Mouse (Mus musculus): Measurements from ENCODE around the gene Smndc1. TPM values are rescaled to one million over a fixed set of nuclear protein-coding genes. Genes with fewer than 3 reads are reported as not detected.
A peak's percentile ranks its signal among the peaks of the same experiment; 100 is the strongest.

Smndc1 gene
- polyA plus RNA-seq, 1 experiment from 2014 or later: 42.3 TPM

- ATAC-seq (ENCODE audit: low read depth): no peak
- no peaks in the 10 kb centered on the region for H3K9me3 ChIP-seq (ENCODE audit: control insufficient read depth, low read length)
- no peak overlapping the region for H3K27ac ChIP-seq (ENCODE audit: low read length)
- H3K4me2 ChIP-seq (ENCODE audit: low read depth, low read length): no peak overlapping the region
- H3K4me3 ChIP-seq (ENCODE audit: low read length): no peak overlapping the region
- H3K27me3 ChIP-seq (ENCODE audit: control insufficient read depth, insufficient read depth, low read depth, low read length): no peaks in the 10 kb centered on the region
- no peak overlapping the region for H3K9ac ChIP-seq (ENCODE audit: low read length)
- whole genome bisulfite sequencing: 86% methylated on average over 6 of the region's 6 CpGs
- H3K4me1 ChIP-seq (replicated peaks; ENCODE audit: control insufficient read depth, insufficient read depth, low read length): peaks cover under 1% of the 10 kb centered on the region; the same call in 1 of the 2 replicates
- H3K36me3 ChIP-seq (ENCODE audit: control insufficient read depth, insufficient read depth, low read length): peaks cover 32% of the 10 kb centered on the region
These were observed 15.1 kb downstream of the Smndc1 start for GRCm38 (mm10) chr19:53375299-53375698.

DNA sequence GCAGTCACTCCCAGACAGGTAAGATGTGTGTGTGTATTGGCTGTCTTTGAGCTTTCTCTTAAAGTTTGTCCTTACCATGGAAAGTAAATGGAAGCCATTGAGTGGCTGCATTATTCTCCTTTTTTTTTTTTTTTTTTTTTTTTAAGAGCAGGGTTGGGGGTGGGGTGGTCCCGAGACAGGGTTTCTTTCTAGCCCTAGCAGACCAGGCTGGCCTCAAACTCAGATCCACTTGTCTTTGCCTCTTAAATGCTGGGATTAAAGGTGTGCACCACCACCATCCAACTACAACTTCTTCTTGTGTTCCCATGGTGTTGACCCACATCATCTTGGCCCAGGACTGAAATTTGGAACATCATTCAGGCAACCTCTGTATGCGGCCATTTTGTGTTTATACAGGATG lies 16.8 kb downstream of the Smndc1 start:
- Histone ChIP-seq H3K4me2 (ENCODE audit: low read depth, low read length) (no peak overlapping the region), H3K4me3 (ENCODE audit: low read length) (no peak overlapping the region), H3K9me3 (ENCODE audit: control insufficient read depth, low read length) (no peaks in the 10 kb centered on the region), H3K9ac (ENCODE audit: low read length) (no peak overlapping the region), H3K27me3 (ENCODE audit: control insufficient read depth, insufficient read depth, low read depth, low read length) (no peaks in the 10 kb centered on the region), H3K36me3 (ENCODE audit: control insufficient read depth, insufficient read depth, low read length) (peaks cover 25% of the 10 kb centered on the region), H3K4me1 (replicated peaks; ENCODE audit: control insufficient read depth, insufficient read depth, low read length) (peaks cover 9% of the 10 kb centered on the region; the same call in 1 of the 2 replicates), H3K27ac (ENCODE audit: low read length) (no peak overlapping the region)
- WGBS: 77% methylated on average over 2 of the region's 2 CpGs
- ATAC-seq (ENCODE audit: low read depth): no peak

- WGBS: 73% methylated on average over 13 of the region's 13 CpGs
- H3K36me3 ChIP-seq (ENCODE audit: control insufficient read depth, insufficient read depth, low read length): peaks cover 19% of the 10 kb centered on the region
- H3K4me2 ChIP-seq (ENCODE audit: low read depth, low read length): no peak within 1 kb of the TSS
- H3K9me3 ChIP-seq (ENCODE audit: control insufficient read depth, low read length): no peaks in the 10 kb centered on the region
- no peaks in the 10 kb centered on the region for H3K27me3 ChIP-seq (ENCODE audit: control insufficient read depth, insufficient read depth, low read depth, low read length)
- peaks cover 9% of the 10 kb centered on the region; the same call in 1 of the 2 replicates for H3K4me1 ChIP-seq (replicated peaks; ENCODE audit: control insufficient read depth, insufficient read depth, low read length)
- H3K4me3 ChIP-seq (ENCODE audit: low read length): no peak within 1 kb of the TSS
- no peak for ATAC-seq (ENCODE audit: low read depth)
- no peak within 1 kb of the TSS for H3K27ac ChIP-seq (ENCODE audit: low read length)
- H3K9ac ChIP-seq (ENCODE audit: low read length): no peak within 1 kb of the TSS
These were observed 18.7 kb downstream of the Smndc1 start, which contains the start of gene Gm10197 for GRCm38 (mm10) chr19:53371666-53372065. TSS of gene Gm10197 (minus strand) at chr19:53371766.

DNA sequence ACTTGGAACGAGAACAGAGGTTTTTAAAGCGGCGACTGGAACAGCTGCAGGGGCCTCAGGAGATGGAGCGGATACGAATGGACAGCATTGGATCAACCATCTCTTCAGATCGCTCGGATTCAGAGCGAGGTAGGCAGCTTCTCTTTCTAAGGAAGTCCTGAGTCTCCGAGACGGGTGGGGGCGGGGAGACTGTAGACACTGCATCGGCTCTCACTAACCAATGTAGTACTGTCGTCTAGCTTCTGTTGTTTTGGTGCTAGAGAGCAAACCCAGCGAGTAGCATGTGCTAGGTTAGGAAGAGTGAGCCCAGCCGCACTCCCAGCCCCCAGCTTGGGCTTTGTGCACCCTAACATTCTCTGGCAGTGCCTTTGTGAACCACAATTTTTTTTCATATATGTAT lies 20.1 kb downstream of the Smndc1 start:
- no peaks in the 10 kb centered on the region for H3K9me3 ChIP-seq (ENCODE audit: control insufficient read depth, low read length)
- H3K4me1 ChIP-seq (replicated peaks; ENCODE audit: control insufficient read depth, insufficient read depth, low read length): peaks cover 19% of the 10 kb centered on the region
- no peak overlapping the region; the same call in 1 of the 2 replicates for H3K27ac ChIP-seq (ENCODE audit: low read length)
- no peak overlapping the region for H3K9ac ChIP-seq (ENCODE audit: low read length)
- 69% methylated on average over 15 of the region's 15 CpGs for WGBS
- H3K4me2 ChIP-seq (ENCODE audit: low read depth, low read length): no peak overlapping the region
- H3K36me3 ChIP-seq (ENCODE audit: control insufficient read depth, insufficient read depth, low read length): peaks cover 12% of the 10 kb centered on the region
- H3K27me3 ChIP-seq (ENCODE audit: control insufficient read depth, insufficient read depth, low read depth, low read length): no peaks in the 10 kb centered on the region
- no peak overlapping the region for H3K4me3 ChIP-seq (ENCODE audit: low read length)
- peak; percentile 42; the same call in 1 of the 2 replicates for ATAC-seq (ENCODE audit: low read depth)

DNA sequence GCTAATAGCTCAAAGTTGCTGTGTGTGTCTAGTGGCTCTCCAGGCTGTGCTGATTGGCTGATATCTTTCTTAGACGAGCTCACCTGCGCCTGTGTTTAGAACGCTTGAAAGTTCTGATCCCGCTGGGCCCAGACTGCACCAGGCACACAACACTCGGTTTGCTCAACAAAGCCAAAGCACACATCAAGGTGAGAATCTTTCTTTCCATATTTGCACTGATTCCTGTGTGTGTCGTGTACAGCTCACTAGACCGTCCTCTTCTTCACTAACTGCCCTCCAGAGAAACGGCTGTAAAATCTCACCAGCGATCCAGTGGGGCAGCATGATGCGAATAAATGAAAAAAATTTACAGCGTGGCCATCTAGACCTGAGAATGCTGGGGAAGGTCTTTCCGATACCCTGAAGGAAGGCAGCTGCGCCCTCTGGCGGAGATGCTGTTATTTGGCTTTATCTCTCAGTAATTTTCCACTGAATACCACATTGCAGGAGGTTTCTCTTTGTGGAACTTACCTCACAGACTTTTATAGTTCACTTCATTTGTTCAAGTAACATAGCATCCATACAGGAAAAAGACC lies 20.8 kb downstream of the Smndc1 start:
- 25% methylated on average over 14 of the region's 14 CpGs for WGBS
- no peaks in the 10 kb centered on the region for H3K9me3 ChIP-seq (ENCODE audit: control insufficient read depth, low read length)
- no peak overlapping the region for H3K27ac ChIP-seq (ENCODE audit: low read length)
- peak overlapping the region; percentile 30; the same call in 1 of the 2 replicates for H3K4me2 ChIP-seq (ENCODE audit: low read depth, low read length)
- H3K4me3 ChIP-seq (ENCODE audit: low read length): no peak overlapping the region
- no peak overlapping the region for H3K9ac ChIP-seq (ENCODE audit: low read length)
- peaks cover 7% of the 10 kb centered on the region for H3K36me3 ChIP-seq (ENCODE audit: control insufficient read depth, insufficient read depth, low read length)
- peak; percentile 31 for ATAC-seq (ENCODE audit: low read depth)
- no peaks in the 10 kb centered on the region for H3K27me3 ChIP-seq (ENCODE audit: control insufficient read depth, insufficient read depth, low read depth, low read length)
- peaks cover 23% of the 10 kb centered on the region for H3K4me1 ChIP-seq (replicated peaks; ENCODE audit: control insufficient read depth, insufficient read depth, low read length)

- no peaks in the 10 kb centered on the region for H3K9me3 ChIP-seq (ENCODE audit: control insufficient read depth, low read length)
- H3K27me3 ChIP-seq (ENCODE audit: control insufficient read depth, insufficient read depth, low read depth, low read length): no peaks in the 10 kb centered on the region
- no peaks in the 10 kb centered on the region for H3K36me3 ChIP-seq (ENCODE audit: control insufficient read depth, insufficient read depth, low read length)
- peaks cover 27% of the 10 kb centered on the region for H3K4me1 ChIP-seq (replicated peaks; ENCODE audit: control insufficient read depth, insufficient read depth, low read length)
- no peak for ATAC-seq (ENCODE audit: low read depth)
- no peak overlapping the region for H3K4me3 ChIP-seq (ENCODE audit: low read length)
- H3K27ac ChIP-seq (ENCODE audit: low read length): no peak overlapping the region
- no peak overlapping the region for H3K4me2 ChIP-seq (ENCODE audit: low read depth, low read length)
- 84% methylated on average over 7 of the region's 7 CpGs for WGBS
- no peak overlapping the region for H3K9ac ChIP-seq (ENCODE audit: low read length)
These were observed 23.5 kb downstream of the Smndc1 start for GRCm38 (mm10) chr19:53366881-53367280.

DNA sequence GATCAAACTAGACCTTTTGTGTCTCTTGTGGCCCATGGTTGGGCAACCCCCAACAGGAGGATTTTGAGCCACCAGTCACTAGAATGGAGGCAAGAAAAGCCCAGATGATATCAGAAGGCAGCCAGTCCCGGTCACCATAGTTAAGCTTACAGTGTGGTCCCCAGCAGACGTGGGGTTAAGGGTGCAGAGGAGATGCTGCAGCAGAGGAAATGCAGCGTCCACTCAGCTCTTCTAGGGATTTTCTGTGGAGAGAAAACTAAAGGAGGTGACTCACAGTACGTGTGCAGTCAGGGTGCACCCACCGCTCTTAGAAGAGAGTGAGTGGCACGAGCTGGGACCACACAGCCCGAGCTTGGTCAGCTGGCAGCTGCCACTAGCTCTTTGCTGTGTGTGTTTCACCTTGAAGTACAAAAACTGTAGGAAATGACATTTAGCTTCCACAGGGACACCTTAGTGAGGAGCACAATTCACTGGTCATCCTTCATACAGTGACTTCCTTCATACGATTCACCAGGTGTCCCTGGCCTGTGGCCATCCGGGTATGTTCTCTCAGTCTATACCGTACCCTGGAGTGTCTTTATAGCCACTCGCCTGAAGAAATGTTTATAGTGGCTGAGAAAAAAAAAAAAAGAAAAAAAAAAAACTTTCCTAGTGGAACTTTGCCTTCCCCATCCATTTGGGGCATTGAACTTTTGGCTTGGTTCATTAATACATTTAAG lies 24.2 kb downstream of the Smndc1 start:
- H3K36me3 ChIP-seq (ENCODE audit: control insufficient read depth, insufficient read depth, low read length): no peaks in the 10 kb centered on the region
- H3K4me1 ChIP-seq (replicated peaks; ENCODE audit: control insufficient read depth, insufficient read depth, low read length): peaks cover 27% of the 10 kb centered on the region
- no peak overlapping the region for H3K4me2 ChIP-seq (ENCODE audit: low read depth, low read length)
- 63% methylated on average over 11 of the region's 11 CpGs for WGBS
- peak overlapping the region; percentile 18; the same call in 1 of the 2 replicates for H3K9ac ChIP-seq (ENCODE audit: low read length)
- H3K27ac ChIP-seq (ENCODE audit: low read length): no peak overlapping the region
- no peak overlapping the region for H3K4me3 ChIP-seq (ENCODE audit: low read length)
- no peak for ATAC-seq (ENCODE audit: low read depth)
- H3K27me3 ChIP-seq (ENCODE audit: control insufficient read depth, insufficient read depth, low read depth, low read length): no peaks in the 10 kb centered on the region
- H3K9me3 ChIP-seq (ENCODE audit: control insufficient read depth, low read length): no peaks in the 10 kb centered on the region

DNA sequence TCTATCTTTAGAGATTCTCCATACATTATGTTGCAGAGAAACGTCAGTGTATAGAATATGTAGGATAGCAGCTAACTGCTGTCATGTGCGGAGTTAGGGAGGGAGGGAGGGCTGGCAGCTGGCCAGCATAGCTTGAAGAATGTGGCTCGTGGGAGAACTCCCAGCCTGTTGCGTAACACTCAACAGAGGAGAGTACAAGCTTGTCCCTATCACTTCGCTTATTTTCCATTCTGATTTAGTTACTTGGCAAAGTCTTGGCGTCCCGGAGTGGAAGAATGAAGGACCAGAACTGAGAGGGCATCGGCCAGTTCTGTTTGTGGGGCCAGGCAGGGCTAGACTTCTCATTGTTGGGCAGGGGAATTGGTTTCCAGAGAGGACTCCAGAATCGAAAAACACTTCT lies 25.4 kb downstream of the Smndc1 start:
- Histone ChIP-seq H3K4me1 (replicated peaks; ENCODE audit: control insufficient read depth, insufficient read depth, low read length) (peaks cover 28% of the 10 kb centered on the region), H3K36me3 (ENCODE audit: control insufficient read depth, insufficient read depth, low read length) (no peaks in the 10 kb centered on the region), H3K9ac (ENCODE audit: low read length) (no peak overlapping the region), H3K27ac (ENCODE audit: low read length) (peak overlapping the region; percentile 88), H3K4me2 (ENCODE audit: low read depth, low read length) (peak overlapping the region; percentile 49), H3K9me3 (ENCODE audit: control insufficient read depth, low read length) (no peaks in the 10 kb centered on the region), H3K4me3 (ENCODE audit: low read length) (peak overlapping the region; percentile 27), H3K27me3 (ENCODE audit: control insufficient read depth, insufficient read depth, low read depth, low read length) (no peaks in the 10 kb centered on the region)
- peak; percentile 94 for ATAC-seq (ENCODE audit: low read depth)
- WGBS: 3% methylated on average over 9 of the region's 9 CpGs

DNA sequence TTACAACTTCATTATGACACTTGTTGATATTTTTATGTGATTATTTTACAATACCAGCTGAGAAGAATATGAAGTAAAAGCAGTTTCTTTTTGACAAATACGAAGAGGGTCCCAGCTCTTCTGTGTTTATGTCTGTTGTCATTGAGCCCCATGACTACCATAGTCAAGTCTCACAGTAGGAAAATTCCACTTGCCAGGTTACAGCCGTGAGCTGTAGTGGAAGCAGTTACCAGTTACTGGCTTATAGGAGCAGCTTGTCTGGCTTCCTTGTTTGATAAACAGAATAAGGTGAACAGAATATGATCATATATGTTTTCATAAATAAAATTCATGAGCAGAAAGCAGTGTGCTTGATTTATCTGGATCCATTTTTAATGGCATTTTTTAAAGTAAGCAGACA lies 25.8 kb downstream of the Smndc1 start:
- H3K4me1 ChIP-seq (replicated peaks; ENCODE audit: control insufficient read depth, insufficient read depth, low read length): peaks cover 30% of the 10 kb centered on the region
- peak overlapping the region; percentile 77 for H3K27ac ChIP-seq (ENCODE audit: low read length)
- H3K9ac ChIP-seq (ENCODE audit: low read length): no peak overlapping the region
- peak overlapping the region; percentile 8; the same call in 1 of the 2 replicates for H3K4me2 ChIP-seq (ENCODE audit: low read depth, low read length)
- WGBS: 34% methylated on average over 2 of the region's 2 CpGs
- peak; percentile 26; the same call in 1 of the 2 replicates for ATAC-seq (ENCODE audit: low read depth)
- H3K36me3 ChIP-seq (ENCODE audit: control insufficient read depth, insufficient read depth, low read length): no peaks in the 10 kb centered on the region
- no peaks in the 10 kb centered on the region for H3K27me3 ChIP-seq (ENCODE audit: control insufficient read depth, insufficient read depth, low read depth, low read length)
- no peak overlapping the region for H3K4me3 ChIP-seq (ENCODE audit: low read length)
- no peaks in the 10 kb centered on the region for H3K9me3 ChIP-seq (ENCODE audit: control insufficient read depth, low read length)
